Mouse (Mus musculus) lung, postnatal 0 days (tissue): Measurements from ENCODE around the gene Mif.

Experiments
- CTCF ChIP-seq: IDR thresholded peaks from 2 replicates; pipeline ENCODE4 v1.5.1; 2016; ENCODE audit warnings: antibody characterized with exemption, mild to moderate bottlenecking
- EP300 ChIP-seq: IDR thresholded peaks from 2 replicates; pipeline ENCODE4 v1.6.1; 2016; ENCODE audit warnings: antibody characterized with exemption, mild to moderate bottlenecking, control low read depth

- TF ChIP-seq CTCF, result no peak
- TF ChIP-seq EP300, result no peak
These were observed 25.3 kb downstream of the Mif start for GRCm38 (mm10) chr10:75834721-75835120.
